Mouse (Mus musculus): ENCODE data around the gene Fanci.

DNA sequence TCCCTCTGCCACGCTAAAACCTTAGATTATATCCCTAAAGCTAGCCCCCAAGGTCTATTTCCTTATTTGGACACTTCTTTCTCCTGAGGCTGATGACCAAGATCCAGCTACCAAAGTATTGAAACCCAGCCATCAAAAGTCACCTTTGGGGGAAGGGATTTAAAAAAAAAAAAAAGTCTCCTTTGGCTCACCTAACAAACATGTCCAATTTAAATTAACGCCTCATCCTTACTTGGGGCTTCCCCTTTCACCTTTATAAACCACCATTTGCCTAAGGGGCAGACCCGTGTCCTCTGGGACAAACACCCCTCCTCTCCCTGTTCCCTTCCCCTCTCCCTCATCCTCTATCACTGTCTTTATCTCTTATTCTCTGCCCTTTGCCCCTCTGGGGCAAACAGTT is 79.0 kb downstream of the Fanci start:
- TF ChIP-seq CTCF (IDR thresholded peaks at IDR 0.05; ENCODE audit: low read depth) = no peak
- TF ChIP-seq EP300 (IDR thresholded peaks at IDR 0.05; ENCODE audit: low read depth) = no peak
